Mouse (Mus musculus) thymus, postnatal 4 days (tissue): ENCODE results near the gene Misp.

Experiments used
- DNase-seq: peaks from one replicate; pipeline ENCODE4 v3.0.0; 2021

Misp gene

DNA sequence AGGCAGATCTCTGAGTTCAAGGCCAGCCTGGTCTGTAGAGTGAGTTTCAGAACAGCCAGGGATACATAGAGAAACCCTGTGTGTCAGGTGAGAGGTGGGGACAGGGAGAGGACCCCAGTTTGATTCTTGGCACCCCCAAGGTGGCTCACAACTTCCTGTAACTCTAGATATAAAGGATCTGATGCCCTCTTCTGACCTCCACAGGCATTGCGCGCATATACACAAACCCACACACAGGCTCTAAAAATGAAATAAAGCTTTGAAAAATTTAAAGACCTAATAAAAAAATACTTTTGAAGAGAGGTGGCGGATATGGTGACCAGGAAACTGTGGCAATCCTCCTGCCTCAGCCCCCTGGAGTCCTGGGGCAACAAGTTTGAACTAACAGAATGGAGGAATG, 24.9 kb upstream of the Misp start:
- DNase-seq, result no peak

DNA sequence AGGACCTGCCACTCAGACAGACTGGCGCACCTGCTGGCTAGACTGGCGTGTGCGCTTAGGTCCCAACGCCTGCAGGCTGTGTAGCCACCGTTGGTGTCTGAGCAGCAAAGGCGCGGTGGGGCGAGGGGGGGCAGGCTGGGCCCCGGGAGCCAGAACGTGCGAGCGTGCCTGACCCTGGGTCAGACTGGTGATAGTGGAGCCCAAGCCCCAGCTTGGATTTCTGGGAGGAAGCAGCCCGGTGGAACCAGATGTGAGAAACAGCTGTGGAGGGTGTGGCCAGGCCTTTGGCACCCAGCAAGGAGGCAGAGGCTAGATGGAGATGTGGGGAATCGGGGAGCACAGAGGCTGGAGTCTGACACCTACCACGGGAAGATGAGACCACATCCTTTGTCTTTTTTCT, 23.5 kb upstream of the Misp start:
- DNase-seq, result peak; percentile 62

DNA sequence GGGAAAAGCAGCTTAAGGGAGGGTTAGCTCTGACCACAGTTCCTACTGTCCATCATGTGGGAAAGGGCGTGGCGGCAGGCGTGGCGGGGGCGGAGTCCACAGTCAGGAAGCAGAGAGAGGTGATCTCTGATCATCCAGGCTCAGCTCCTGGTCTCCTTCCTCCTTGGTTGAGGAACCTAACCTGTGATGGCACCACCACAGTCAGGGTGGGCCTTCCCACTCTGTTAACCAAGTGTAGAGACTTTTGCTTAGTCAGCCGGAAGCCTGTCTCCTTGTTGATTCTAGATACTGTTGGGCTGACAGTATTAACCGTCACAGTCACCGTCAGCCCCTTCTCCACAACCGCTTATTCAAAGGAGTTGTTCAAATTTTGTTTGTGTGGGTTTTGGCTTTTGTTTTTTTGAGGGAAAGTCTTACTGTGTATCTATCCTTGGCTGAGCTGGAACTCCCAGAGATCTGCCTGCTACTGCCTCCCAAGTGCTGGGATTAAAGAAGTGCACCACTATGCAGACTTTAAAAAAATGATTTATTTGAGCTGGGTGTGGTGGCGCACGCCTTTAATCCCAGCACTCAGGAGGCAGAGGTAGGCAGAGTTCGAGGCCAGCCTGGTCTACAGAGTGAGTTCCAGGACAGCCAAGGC, 22.4 kb upstream of the Misp start:
- DNase-seq, result peak; percentile 48

DNA sequence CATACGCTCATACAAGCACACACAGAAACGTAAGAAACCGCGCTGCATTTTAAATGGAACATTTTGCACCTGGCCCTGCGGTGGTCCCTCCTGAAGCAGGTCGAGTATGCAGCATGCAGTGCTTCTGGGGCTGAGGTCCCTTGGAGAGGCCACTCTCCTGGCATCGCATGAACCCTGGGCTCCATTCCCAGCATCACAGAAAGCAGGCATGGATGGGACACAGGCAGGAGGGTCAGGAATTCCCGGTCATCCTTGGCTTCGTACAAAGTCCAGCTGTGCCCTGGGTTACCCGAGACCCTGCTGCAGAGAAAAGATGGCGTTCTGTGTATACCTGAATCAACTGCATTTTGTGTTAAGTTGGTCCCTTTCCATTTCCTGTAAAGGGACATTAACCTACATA, 20.3 kb upstream of the Misp start:
- DNase-seq, result no peak

DNA sequence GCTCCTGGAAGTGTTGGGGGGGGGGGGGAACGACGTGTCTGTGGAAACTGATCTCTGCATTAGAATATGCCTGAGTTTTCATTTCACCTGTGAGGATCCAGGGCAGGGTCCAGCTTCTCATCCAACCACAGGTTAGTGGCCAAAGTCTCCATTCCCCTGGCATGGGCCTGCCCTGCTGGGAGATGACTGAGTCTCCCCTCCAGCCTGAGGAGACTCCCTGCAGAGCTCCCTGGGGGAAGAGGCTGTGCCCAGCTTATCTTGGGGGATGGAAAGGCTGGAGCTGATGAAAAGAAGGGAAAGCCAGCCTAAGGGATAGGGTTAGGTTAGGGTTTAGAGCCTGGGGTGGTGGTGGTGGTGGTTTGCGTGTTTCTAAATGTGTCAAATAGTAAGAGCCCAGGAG, 19.0 kb upstream of the Misp start:
- no peak for DNase-seq

DNA sequence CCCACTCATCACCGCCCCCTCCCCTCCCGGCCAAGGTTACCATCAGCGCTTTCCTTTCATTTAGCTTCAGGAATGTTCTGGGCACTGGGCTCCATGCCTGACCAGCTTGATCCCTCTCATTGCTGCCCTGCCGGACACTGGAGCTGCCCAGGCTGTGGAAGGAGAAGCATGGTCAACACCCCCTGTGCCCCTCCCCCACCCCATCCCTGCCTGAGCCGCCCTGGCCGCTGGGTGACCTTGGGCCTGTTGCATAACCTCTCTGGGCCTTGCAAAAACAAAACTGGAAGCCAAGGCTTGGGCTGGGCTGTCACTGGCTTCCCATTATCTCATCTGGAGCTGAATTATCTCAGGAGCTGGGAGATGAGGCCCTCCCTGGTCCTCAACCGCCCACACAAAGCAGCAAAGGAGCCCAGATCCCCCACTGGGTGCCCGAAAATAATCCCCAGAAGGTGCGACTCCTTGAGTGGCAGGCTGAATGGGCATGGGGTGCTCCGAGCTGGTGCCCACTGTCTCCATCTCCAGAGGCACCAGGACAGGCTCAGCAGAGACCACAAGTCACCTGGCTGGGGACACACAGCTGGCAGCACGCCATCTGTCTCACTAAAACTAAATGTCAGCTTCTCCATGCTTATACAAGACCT, 18.3 kb upstream of the Misp start:
- DNase-seq, result no peak

DNA sequence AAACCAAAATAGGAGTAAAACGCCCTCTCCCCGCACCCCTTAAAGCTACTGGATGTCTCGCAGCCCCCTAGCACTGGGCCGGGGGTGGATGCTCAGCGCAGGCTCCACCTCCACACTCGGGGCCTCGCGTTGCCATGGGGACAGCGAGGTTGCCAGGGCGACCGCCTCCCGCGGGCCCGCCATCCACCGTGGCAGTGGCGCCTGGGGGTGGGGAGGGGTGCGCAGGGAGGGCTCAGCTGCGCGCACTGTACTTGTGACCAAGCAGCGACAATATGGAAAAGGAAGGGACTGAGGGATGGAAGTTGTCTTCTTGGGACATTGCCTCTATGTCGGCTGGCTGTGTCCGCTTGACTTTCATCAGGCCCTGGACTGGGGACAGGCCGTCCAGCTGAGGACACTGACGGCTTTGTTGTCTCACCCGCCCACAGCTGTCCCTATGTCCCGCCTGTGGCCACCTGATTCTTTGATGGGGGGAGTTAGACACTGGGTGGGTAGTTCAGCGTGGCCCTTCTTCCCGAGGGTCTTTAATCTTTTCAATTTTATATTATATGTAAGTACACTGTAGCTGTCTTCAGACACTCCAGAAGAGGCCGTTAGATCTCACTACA, 17.0 kb upstream of the Misp start:
- DNase-seq, result peak; percentile 45

DNA sequence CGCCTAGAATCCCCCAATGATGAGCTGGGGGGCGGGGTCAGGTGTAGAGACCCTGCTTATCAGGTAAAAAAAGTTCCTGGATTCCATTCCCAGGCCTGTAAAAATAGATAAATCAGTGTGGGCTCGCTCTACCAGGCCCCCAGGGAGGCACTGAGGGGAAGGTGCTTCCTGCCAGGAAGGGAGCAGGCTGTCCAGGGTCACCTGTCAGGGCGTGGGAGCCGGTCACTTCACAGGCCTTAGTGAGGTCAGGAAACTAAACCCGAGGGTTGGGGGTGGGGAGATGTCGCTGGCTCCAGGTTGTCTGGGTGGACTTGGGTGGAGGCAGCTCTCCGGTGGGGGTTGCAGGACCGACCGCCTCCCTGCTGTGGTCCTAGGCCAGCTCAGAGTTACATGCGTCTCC, 15.2 kb upstream of the Misp start:
- DNase-seq, result no peak

DNA sequence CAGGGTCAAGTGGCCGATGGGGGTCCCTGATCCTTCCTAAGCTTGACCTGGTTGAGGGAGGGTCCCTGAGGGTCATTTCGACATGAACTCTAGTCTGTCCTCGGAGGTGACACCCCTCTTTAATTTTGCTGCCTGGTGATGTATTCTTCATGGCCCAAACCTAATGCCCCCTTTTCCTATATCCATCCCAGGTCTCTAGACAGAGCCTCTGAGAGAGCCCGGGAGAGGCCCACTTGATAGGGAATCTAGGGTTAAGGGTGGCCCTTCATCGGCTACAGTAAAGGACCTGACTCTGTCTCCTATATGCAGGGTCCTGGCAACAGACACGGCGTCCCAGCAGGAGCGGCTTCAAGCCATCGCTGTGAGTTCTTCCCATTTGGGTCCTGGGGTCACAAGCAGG, 14.5 kb upstream of the Misp start:
- no peak for DNase-seq

DNA sequence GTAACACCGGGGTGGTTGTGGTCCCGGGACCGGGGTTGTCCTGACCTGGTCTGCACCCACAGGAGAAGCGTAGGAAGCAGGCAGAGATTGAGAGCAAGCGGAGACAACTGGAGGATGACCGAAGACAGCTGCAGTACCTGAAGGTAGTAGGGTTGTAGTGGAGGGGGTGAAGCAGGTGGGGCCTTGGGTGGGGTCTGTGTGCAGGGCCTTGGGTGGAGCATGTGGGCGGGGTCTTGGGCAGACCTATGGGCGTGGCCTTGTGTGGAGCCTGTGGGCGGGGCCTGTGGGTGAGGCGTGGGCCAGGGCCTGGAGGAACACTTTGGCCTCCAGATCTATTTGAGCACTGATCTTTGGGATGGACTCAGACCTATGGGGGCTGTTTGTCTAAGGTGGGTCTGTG, 13.8 kb upstream of the Misp start:
- no peak for DNase-seq

DNA sequence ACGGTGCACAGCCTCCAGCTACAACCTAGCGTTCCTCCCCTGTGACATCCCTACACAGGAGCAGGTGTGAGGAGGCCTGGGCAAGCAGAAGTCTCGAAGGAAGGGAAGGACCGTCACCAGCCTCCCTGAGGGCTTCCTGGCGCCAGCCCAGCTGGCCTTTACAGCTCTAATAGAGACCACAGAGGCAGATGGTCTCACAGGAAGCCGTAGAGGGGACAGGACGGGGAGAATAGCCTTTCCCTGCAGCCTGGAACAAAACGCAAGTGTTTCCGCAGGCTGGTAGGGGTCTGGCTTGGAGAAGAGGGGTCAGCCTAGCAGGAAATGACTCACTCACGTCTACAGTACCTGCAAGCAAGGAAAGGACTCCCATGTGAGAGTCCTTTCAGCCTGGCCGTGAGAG, 13.0 kb upstream of the Misp start:
- no peak for DNase-seq

DNA sequence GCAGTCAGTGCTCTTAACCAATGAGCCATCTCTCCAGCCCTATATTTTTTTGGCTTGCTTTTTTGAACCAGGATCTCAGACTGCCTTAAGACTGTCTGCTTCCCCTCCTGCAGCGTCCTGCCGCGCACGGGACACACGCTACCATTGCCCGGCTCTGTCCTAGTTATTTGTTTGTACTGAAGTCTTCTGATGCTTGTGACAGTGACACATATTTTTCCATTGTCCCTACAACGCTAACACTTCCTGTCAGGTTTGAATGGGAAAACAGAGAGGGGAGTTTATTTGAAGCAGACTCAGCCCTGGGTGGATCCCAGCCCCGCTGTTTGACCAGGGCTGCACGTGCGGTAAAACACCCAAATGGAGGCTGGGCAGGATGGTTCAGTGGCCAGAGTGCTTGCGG, 12.1 kb upstream of the Misp start:
- DNase-seq, result no peak

DNA sequence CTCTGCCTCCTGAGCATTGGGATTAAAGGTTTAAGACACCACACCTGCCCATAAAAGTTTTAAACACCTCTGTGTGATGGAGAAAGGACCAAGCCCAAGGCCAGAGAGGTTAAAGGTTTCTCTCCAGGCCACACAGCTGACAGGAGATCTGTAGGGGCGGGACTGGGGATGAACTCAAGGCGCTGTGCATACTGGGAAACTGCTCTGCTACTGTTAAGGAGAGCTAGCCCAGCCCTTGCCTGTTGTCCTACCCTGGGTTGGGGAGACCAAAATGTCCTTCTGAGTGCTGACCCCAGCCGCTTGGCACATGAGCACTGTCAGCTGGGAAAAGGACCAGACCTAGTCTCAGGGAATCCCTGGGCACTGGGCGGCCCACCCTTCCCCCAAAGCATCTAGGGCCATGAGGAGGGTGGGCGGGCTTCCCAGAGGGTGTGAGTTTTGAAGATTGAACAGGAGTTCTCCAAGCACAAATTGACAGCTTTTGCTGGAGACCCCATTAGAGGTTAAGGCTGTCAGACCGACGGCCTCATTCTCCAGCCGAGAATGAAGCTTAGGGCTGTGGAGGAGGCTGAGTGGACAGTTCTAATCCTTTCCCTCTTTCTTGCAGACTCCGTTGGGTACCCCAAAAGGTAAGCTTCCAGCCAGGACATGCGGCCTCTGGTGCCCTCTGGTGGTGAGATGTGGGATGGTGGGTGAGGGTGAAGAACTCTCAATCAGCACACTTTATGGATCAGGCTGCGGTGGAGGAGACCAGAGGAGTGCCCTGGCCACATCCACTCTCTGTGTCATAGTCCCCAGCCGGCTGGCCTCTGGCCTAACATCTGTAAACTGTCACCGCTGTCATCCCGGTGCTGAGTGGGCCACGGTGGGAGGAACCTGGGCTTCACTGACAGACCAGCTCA, 8.8 kb upstream of the Misp start:
- peak; percentile 96 for DNase-seq

DNA sequence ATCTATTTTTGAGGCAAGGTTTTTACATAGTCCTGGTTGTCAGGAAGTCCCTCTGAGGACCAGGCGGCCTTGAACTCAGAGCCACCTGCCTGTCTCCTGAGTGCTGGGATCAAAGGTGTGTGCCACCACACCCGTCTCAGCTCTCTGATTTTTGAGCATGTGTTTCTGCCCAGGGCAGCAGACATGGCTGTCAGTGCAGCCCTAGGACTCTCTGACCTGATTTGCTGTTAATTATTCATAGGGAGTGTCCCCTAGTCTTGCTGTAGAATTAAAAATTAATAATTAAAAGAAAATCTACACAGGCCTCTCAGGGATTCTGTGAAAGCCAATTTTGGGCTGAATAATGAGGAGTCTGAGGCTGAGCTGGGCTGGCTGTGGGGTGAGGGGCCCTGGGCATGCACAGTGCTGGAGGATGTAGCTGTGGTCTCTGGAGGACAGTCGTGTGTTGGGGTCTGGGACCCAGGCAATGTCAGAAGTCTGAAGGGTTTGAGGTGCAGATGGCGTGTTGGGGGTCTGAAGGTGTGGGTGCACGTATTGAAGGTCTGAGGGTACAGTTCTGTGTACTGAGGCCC, 6.4 kb upstream of the Misp start:
- no peak for DNase-seq

DNA sequence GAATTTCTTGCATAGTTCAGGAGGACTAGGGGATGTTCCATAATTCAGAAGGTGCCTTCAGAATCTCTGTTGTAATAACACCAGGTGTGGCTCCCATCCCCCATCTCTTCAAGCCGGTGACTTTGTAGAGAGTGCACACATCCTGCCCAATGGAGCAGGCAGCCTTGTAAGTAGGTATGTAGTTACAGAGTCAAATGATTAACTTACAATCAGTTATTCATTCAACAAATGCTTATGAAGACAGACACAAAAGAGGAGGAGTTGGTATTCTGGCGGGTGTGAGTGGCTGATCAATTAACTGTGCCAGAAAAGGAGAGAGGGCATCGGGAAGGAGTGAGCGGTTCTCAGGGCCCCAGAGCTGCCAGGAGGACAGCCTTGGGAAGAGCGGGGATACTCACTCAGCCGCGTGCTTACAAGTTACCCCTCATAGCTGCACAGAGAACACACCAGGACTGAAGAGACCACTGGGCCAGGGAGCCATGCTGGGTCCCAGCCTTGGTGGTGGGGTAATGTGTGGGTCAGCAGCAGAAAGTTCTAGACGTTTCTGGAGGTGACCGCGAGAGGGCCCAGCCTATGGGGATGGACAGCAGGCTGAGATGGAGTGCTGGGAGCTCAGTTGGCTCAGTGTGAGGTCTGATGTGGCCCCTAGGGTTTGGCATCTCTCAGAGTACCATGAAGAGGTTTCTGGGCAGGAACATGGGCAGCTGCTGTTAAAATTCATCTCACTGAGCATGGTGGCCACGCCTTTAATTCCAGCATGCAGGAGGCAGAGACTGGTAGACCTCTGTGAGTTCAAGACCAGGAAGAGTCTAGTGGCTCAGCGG, 4.9 kb upstream of the Misp start:
- peak; percentile 61 for DNase-seq

DNA sequence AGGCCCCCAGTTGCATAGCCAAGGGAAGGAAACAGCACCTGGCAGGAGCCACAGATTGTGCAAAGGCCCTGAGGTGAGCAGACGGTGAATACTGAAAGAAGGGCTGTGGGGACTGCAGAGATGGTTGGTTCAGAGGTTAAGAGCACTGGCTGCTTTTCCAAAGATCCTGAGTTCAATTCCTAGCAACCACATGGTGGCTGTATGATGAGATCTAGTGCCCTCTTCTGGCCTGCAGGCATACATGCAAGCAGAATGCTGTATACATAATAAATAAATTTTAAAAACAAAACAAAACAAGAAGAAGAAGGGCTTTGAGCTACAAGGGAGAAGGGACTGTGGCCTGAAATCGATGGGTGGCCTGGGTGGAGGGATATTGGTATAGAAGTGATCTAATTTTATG, 3.7 kb upstream of the Misp start:
- DNase-seq, result no peak

DNA sequence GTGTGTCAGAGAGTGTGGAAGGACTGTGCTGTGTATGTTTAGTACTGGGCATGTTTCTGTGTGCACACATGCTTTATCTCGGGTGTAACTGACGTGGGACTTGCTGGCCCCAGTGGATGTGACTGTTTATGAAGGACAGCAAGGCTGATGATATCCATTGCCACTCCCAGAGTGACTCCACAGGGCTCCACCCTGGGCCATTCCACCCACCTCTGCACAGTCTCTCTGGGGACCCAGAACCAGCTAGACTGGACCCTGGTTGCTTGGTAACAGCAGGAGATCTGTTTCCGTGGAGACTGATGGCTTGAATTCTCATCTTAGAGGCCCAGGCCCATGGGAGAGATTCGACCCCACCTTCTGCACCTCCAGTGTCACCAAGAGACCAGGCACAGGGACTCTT, 2.6 kb upstream of the Misp start:
- no peak for DNase-seq

DNA sequence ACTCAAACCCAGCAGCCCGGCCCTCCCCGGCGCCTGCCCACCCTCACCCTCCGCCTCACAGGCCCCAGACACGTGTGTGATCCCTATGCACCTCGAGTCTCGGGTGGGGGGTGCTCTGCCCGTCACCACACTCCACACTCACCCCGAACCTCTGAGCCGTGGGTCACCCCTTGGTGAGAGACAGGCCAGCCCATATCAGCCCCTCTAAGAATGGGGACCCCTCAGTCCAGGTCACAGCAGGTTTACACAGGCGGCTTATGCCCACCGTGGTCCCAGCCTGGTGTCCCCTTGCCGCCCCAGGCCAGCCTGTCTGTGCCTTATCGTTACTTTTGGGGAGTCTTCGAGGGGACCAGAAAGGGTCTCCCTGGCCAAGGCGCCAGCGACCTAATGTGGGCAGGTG, 1.2 kb upstream of the Misp start:
- no peak for DNase-seq

DNA sequence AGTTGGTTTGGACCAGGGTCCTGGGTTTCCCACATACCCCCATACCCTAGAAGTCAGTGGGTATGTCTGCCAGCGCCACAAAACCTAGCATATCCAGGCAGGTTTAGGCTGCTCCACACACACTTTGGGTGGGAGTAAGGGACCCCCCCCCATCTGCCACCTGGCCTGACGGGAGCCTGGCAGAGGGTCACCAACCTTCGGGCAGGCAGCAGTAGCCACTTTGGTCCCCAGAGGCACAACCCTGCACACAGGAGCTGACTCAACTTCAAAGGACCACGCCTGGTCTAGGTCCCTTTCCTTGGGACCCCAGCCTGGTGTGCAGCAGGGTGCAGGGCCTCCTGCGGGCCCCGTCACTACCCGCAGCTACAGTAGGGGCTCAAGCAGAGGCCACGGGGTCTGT, 512 bp upstream of the Misp start:
- DNase-seq, result no peak

DNA sequence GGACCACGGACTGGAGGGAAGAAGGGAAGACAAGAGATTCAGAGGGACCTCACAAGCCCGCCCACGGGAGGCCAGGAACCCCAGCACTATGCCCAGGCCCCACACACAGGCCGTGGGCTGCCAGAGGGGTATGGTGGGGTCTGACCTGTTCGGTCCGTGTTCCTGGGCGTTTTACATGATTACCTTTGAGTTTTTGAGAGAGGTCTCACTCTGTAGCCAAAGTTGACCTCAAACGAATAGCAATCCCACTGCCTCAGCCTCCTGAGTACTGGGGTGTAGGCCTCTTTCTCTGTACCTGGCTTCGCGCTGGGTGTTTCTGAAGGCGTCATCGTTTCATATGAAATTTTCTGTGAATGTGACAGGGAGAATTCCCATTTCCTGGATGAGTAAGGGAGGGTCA, 942 bp downstream of the Misp start:
- no peak for DNase-seq

DNA sequence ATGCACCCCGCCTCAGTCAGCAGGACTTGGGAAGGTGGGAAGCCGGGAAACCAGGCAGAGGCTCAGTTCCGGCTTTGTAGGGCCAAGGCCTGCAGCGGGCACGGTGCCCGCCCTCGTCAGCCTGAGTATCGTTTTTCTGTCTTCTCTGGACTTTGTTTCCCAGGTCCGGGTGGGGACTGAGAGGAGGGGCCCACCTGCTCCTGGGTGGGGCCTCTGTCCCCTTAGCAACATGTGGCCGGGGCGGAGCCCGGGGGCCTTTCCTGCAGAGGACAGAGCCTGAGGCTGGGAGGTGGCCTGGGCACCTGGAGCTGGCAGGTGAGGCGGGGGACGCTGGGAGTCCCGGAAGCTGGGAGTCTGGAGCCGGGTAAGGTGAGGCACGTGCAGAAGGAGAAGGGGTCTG, 1.6 kb downstream of the Misp start:
- no peak for DNase-seq

DNA sequence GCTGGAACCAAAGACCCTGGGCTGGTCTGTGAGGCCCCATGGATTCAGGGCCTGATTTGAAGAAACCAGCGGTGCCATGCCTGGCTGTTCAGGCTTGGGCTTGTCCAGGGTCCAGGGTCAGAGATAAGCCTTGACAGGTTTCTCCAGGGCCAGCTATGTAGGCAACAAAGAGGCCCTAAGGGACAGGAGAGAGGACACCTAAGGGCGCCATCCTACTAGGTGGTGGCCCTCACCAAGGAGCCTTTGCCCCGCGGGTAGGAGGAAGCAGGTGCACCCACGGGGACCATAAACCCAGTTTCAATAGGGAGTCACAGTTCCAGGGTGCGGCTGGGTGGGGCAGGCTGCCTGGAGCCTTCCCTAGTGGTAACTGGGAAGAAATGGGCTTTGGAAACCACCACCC, 2.2 kb downstream of the Misp start:
- no peak for DNase-seq

DNA sequence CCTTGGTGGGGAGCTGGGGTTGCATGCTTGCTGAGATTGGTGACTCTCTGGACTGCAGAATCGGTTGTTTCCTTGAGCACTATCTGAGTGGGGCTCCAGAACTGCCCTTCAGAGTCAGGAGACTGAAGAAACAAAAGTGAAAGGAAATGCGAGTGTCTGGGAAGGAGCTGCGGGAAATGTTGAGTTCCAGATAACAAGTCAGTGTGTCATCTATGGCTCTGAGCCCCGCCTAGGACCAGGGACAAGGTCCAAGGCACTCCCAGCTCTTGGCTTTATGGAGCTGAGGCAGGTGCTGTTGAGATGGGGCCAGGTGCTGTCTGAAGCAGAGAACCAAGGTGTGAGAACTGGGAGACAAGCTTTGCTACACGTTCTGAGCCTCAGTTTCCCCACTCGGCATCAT, 3.6 kb downstream of the Misp start:
- DNase-seq, result no peak
